Mouse (Mus musculus) telencephalon, adult 2 months (tissue): ENCODE results near the gene Arpc5.
"Not testable (repeated sequence)": the region's sequence is repeated elsewhere in the genome, so short reads cannot be mapped to it uniquely, and the experiment has no call there.

Experiments used
- DNase-seq: peaks from one replicate; pipeline ENCODE4 v3.0.0-alpha.2; 2011; ENCODE audit warnings: low read depth, low spot score

Gene Arpc5

DNA sequence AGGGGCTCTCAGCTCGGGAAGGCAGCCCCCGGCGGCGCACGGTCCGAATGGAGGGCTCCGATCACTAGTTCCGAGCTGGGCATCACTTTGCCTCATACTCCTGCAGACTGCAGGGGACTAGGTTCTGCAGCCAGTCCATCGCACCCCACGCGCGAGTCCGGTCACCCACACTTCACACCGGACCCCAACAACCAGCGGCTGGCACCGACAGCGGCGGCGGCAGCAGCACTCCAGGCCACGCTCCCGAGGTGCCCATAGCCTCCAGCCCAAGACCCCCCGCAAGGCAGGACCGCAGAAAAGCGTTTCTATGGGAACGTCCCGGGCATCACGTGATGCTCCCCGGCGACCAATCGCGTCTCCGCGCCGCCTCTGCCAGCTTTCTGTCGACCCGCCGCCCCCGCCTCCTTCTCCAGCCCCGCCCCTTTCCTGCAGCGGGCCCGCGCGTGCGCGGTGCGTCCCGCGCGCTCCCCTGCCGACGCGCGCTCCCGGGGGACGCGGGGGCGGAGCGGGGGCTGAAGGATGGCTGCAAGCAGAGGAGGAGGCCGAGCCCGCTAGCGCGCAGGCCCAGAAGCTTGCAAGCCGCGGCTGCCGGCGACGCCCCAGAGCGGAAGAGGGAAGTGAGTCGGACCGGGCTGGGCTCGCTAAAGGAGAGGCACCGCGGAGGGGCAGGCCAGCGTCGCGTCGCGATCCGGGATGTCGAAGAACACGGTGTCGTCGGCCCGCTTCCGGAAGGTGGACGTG, at the start of gene Arpc5, which contains the start of gene Rgl1:
Arpc5 (plus strand) TSS at position 511 of the 741 bp plus-strand sequence.
Rgl1 (minus strand) TSS at position 320 of the 741 bp plus-strand sequence.
- peak; percentile 94 for DNase-seq

DNA sequence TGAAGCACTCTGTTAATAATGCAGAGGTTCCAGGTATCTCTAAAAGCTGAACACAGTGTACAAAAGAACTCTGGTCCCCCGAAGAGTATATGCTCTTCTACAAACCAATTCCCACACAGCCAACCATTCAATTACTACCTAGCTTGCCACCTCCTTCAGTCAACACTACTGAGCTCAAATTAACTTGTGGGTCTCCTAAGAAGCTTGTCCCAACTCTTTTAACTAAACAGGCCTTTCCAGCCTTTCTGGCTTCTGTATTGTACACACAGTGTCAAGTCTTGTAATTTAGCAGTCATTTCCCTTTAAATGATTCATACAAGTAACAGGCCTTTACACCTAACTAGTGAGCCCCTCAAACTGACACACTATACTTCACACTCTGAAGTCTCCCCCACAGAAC, 49.0 kb upstream of the Arpc5 start:
- no peak for DNase-seq

DNA sequence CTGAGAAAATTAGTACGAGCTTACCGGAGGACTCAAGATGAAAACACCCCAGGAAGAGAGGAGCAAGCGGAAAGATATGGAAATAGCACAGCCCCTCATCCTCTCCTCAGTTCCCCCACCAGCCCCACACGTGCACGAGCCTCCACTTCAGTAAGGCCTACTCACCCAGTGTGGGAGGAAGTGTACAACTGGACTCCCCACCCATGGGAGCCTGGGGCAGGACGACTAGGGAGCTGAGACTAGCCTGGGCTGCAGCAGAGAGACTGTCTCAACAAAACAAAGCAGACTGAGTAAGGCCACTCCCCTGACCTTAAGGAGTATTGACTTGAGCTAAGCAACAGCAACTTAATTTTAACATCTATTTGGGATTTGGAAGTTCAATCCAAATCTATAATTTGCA, 48.1 kb upstream of the Arpc5 start:
- no peak for DNase-seq

DNA sequence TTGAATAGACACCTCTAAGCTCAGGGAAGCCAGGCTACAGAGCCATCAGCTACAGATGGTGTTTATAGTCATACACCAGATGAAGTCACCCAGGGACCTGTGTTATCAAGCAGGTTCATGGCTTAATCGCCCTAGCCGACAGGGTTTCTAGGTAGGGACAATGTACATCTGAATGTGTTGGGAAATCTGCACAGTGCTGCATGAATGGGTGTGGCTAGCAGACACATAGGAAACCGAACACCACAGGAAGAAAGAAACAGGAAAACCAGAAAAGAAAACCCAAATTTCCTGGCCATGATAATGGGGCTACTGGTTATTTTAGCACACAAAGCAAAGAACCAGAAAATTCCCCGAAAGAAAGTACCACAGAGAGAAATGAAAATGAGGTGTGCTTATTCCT, 45.4 kb upstream of the Arpc5 start:
- DNase-seq, result no peak

DNA sequence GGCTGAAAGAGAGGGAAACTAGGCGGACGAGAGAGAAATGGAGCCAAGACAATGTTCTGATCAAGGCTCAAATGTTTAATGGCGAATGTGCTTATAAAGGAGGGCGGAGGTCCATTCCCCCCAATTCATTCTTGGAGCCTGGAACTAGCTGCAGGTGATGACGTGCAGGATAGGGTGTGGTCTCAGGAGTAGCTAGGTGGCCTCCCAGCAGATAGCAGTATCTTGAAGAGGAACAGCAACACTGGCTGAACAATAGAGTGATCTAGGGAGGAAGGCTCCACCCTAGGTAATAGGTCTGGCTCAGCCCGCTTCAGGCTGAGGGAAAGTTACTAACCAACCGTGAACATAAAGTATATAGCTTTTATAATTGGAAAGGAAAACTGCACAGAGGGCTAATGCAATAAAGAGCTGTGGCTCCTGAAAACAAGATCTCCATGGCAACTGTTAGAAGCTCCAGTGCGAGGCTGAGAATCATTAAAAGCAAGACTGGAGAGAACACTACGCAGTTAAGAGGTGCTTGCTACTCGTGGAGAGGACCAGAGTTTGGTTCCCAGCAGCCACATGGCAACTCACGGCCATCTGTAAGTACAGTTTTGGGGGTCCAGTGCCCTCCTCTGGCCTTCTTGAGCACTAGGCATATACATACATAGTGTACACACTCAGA, 44.7 kb upstream of the Arpc5 start:
- DNase-seq, result no peak

DNA sequence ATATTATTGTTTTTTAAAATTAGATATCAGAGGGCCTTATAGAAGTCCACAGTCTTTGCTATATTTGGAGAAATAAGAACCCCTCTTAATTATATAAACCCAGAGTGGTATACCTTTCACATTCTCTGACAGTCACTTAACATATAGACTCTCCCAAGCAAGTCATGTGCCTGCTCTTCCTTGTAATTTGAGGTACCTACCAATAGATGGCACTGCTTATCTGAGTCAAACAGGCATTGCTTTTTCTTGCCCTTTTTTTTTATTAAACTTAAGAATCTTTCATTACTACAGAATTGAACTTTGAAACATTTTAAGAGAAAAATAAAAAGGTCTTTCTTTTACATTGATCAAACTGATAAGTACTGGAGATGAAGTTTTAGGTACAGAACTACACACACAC, 42.1 kb upstream of the Arpc5 start:
- DNase-seq, result no peak

DNA sequence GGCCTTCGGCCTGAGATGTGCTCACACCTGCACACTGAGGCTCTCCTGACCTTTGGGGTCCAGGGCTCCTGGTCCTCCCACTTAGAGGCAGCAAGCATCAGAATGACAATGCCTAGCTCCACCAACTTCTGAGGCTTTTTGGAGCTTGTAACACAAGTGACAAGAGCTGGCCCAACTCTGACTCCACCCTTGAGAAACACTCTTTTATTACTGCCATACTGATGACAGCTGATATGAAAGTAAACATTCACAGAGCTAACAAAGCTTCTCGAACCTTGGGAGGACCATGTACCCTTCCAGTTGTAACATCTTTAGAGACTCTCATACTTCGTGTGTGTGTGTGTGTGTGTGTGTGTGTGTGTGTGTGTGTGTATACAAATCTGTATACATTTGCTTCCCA, 40.2 kb upstream of the Arpc5 start:
- DNase-seq, result no peak

DNA sequence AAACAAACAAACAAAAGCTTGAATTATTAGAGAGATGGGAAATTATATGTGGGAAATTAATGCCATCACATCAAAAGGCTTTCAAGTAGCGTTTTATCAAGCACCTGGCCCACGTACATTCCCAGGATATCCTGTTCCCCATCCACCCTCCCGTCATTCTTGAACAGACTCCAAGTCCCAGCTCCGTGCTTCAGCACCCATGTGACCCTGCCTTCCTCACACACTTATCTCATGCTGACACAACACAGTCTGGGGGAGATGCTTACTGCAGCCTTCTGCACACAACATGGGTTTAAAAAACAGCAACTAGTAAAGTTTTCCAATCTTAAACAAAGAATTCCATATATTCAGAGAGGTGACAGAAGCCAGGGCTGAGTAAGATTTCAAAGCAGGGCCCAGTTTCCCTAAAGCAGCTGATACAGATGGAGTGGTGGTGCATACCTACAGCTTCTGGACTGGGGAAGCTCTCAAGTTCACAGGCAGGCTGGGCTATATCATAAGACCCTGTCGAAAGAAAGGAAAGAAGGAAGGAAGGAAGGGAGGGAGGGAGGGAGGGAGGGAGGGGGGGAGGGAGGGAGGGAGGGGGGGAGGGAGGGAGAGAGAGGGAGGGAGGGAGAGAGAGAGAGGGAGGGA, 38.6 kb upstream of the Arpc5 start:
- DNase-seq, result no peak

DNA sequence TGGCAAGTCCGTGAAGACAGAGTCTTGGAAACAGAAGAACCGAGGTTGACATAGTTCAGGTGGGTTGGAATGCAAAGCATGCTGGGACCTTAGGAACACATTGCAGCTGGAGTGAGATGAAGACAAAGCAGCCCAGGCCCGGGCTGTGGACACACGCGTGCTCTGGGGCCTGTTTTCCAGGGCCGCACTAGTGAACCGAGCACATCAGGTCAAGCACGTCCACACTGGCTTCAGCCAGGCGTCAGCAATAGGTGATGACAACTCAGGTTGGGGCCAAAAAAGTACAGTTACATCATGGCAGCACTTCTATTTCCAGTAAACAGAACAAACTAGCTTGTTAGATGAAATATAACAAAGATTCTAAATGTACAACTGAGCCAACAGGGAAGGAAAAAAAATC, 27.5 kb upstream of the Arpc5 start:
- no peak for DNase-seq

DNA sequence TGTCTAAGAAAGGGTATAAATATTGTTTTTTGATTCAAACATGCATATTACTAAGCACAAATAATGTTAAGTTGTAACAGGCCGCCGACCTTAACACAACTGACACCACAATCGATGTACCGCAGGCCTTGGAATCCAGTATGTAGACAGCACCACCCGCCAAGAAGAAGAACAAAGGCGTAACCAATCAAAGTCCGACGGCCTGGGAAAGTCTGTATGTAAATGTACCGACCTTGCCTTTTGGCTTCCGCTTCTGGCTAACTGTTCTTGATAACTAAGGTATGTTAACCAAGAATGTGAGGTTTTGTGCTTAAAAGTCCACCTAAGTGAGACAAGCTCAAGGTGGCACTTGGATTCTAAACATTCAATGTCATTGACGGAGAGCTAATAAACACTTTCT, 27.0 kb upstream of the Arpc5 start:
- DNase-seq, result no peak

DNA sequence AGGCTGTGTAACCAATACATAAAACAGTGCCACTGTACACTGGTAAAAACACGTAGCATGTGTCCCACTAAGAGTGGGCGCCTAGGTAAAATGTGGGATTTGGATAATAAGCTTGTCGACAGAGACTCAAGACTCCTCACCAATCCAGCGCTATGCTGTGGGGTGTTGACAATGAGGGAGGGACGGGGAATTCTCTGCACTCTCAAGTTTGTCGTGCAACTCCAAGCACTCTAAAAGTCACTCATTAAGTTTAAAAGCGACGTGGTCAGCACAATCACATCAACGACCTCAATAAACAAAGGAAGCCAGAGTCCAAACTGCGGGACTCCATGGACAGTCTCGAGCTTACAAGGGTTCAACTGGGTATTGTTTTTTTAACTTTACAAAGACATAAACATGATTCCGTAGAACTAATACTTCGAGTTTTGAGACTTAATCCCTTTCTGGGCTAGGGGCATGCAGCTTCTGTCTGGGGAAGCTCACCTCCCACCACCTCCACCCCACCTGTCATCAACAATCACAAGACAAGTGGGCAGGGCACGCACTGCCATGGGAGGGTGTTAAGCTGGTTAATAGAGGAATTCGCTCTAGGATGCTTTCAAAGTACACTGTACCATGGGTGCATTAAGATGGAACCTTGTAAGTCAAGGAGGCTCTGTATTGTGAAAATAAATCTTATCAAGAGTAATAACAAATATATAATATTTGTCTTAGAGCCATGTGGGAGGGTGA, 23.1 kb upstream of the Arpc5 start:
- DNase-seq, result no peak

DNA sequence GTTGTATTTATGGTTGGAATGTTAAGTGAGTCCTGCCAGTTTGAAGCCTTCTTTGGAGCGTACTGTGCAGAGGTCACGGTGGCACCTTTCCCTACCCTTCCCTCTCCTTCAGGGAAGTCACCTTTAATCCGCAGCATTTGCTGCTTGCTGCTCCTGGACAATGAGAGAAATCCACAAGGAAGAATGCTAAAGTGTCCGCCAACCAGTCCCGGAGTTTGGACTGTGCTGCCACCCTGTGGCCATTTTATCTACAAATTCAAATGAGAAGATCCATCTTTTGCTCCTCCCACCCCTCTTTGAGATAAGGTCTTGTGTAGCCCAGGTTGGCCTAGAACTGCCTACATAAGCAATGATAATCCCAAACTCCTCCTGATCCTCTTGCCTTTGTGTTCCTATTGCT, 19.9 kb upstream of the Arpc5 start:
- DNase-seq, result no peak

DNA sequence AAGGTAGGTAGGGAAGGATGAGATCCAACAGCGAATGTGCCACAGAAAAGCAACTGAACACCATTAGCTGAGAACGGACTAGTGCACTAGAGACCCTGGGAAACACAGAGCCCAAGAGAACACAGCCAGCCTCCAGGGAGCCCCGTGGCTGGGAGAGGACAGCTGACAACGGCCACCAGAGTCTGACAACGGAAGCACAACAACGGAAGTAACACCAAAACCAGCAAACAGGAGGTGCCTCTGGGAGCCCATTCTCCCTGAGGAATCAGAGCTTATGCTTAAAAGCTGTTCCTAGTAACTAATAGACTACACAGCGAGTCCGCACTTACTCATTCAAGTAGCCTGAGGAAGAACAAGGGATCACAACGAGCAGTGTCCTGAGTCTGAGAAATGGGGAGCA, 17.1 kb upstream of the Arpc5 start:
- DNase-seq, result no peak

DNA sequence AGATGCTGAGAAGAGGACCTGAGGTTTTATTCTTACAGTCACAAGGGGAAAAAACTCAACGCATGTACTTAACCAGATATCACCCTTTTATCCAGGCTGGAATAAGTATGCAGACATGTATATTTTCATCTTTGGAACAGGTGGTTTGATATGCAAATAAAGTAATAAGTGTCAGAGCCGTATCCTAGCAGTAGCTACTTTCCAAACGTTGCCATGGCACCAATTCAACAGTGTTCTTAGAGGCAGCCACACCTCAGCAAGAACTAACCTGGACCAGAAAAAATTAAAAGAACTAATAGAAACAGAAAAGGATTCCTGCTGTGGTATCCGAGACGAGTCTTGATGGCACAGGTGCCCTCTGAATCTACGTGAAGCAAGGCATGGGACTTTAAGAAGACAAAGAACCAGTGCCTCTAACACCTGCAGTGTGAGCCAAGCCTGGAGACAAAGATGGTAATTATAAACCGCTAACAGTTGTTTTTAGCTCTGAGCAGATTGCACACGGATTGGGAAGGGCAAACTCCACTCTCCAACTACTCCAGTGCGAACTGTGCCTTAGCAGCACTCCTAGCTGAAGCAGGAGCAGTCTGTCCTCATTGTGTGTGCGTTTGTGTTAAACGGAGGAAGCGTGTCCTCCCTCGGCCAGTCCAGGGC, 15.9 kb upstream of the Arpc5 start, which contains the start of gene Apobec4:
Apobec4 (plus strand) TSS at position 240 of the 654 bp plus-strand sequence.
- DNase-seq, result peak; percentile 80

DNA sequence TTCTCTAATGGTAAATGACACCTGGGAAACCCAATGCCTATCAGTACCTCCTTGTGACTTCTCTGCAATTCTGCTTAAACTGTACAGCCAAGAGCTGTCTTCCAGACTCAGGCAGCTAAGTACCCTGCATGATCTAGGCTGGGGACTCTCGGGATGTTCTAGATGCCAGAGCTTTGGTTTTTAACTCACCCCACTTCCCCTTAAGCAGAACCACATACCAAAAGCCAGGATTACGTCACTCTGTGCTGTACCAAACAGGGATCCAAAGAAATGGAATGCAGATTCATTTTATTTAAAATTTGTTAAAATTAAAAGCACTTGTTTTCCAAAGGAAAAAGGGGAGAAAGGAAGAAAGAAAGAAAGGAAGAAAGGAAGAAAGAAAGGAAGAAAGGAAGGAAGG, 4.6 kb upstream of the Arpc5 start:
- DNase-seq, result no peak

DNA sequence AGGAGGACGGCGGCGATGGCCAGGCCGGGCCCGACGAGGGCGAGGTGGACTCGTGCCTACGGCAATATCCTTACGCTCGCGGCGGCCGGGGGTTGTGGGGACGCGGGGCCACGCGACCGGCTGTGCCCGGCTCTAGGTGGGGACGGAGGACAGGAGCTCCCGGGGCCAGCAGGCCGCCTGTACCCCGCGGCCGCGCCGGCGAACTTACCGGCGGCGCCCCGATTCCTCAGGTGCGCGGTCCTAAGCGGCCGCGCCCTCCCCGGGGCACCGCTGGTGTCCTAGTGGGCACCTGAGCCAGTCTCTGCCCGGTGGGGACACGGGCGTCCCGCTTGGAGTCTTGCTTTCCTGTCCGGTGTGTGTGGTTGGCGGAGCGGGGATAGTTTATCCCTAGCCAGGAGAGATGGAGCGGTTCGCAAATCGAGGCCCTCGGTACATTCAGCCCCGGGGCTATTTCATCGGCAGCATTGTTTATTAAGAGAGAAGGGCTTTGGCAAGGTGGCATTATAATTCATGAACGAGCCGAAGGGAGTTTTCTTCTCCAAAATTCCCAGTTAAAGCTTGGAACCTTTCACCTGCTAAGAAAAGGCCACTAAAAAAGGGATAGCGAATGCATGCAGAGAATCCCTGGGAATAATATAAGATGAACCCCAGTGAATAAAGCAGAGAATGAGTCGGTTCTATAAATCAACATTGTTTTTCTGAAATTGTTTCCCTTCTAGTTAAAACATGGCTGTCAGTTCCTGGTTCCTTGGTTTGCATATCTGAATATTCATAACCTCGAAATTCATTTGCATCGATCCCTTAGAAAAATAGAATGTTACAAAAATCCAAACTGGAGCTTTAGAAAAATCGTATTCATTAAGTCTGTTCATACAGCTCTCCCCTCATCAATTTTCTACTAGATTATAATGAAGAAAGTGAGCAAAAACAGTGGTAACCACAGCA, 734 bp downstream of the Arpc5 start:
- DNase-seq, result no peak

DNA sequence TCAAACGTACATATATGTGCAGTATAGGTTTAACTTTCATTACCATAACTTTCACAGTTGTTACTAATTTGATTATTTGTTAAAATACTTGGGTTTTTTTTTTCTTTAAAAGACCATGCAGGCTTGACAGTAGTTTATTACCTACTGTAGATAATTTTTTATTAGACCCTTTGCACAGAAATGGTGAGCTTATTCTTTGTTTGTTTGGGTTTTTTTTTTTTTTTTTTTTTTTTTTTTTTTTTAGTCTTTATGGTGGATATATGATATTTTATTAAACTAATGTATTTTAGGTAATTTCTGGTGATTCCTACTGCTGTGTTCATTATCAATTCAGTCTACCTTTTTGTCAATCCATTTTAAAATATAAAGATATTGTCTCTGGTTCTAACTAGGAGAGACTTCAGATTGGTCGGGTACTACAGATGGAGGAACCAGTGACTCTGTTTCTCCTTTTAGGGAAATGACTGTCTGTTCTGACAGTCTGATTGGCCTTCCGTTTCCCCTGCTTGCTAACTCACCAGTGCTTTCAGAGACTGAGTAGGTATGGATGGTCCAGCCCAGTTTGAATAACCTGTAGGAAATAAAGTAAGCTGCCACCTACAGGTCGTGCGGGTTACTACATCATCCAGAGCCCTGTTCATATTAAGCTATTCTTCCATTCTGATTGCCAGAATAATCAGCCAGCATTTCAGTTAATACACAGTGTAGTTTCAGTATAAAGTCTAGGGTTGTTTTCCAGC, 1.6 kb downstream of the Arpc5 start:
- DNase-seq, result peak; percentile 85

DNA sequence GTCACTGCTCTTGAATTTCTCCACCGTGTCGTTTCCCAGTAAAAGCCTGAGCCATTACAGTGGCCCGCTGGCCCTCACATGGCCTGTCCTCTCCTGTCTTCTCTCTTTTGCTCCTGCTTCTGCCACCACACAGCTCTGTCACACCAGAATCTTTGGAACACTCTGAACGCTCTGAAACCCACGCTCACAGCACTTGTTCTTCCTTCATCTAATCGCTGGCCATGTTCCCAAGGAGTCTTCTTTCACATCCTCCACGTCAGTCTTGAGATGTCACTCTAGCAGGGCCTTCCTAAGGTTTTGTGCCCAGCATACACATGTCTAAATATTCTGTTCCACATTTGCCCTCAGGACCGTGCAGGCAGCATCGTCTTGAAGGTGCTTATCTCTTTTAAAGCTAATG, 4.7 kb downstream of the Arpc5 start:
- DNase-seq, result no peak

DNA sequence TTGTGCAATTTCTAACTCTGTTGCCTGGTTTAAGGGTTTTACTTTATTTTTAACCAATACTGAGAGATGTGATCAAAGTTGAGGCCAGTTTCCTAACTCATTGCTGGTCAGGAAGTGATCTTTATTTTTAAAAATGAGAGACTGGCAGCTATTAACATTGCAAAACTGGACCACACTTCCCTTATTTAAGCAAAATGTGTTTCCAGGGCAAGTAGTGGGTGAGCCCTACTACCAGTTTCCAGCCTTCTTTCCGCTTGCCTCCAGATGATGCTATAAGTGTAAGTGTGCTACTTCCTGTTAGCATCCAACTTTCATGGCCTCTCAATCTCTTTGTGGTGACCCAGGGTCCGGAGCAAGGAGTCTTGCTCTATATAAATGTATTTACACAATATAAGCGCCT, 8.3 kb downstream of the Arpc5 start:
- not testable (repeated sequence) for DNase-seq
